Mouse (Mus musculus): ENCODE measurements at regions not wholly inside any gene's neighbourhood (a gene's known extent, or its start where the extent isn't known, plus 50 kb on each side); places are given as distances from the start of the nearest gene placed in this dataset.

- H3K27me3 ChIP-seq: no peaks in the 10 kb centered on the region
- H3K36me3 ChIP-seq: no peaks in the 10 kb centered on the region
- no peak for ATAC-seq (ENCODE audit: low FRiP score, low read depth)
- 70% methylated on average over 2 of the region's 2 CpGs for WGBS
- peaks cover 4% of the 10 kb centered on the region; the same call in 1 of the 2 replicates for H3K4me1 ChIP-seq
- no peak overlapping the region for H3K27ac ChIP-seq (replicated peaks)
- no peak overlapping the region for H3K4me2 ChIP-seq (replicated peaks)
- no peaks in the 10 kb centered on the region for H3K9me3 ChIP-seq
- H3K4me3 ChIP-seq: no peak overlapping the region
- no peak overlapping the region for H3K9ac ChIP-seq (replicated peaks)
These were observed 178.6 kb downstream of the Calcrl start for GRCm38 (mm10) chr2:84246562-84246961.

DNA sequence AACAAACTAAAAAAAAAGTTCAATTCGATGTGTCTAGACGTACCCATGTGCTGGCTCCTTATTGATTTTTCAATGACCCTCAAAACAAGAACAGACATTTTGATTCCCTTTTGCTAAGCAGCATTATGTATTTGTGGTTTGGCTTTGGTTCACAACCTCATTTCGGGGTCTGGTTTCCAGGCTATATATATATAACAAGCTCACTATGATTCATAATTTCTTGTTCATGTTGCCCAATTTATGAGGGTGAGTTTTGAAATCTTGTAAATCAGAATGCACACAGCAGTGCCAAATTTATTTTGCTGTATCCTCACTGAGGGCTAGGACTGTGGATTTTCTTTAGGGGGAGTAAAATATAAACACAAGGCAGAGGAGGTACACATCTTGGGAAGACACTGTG, 177.0 kb downstream of the Calcrl start:
- Histone ChIP-seq H3K36me3 (no peaks in the 10 kb centered on the region), H3K27ac (replicated peaks) (no peak overlapping the region), H3K9ac (replicated peaks) (no peak overlapping the region), H3K4me1 (no peaks in the 10 kb centered on the region), H3K4me3 (no peak overlapping the region), H3K9me3 (no peaks in the 10 kb centered on the region), H3K27me3 (no peaks in the 10 kb centered on the region), H3K4me2 (replicated peaks) (no peak overlapping the region)
- ATAC-seq (ENCODE audit: low FRiP score, low read depth): no peak
- 85% methylated on average over 3 of the region's 3 CpGs for WGBS

- no peak overlapping the region for H3K9ac ChIP-seq (replicated peaks)
- no peak overlapping the region for H3K4me2 ChIP-seq (replicated peaks)
- H3K4me3 ChIP-seq: no peak overlapping the region
- H3K9me3 ChIP-seq: no peaks in the 10 kb centered on the region
- ATAC-seq (ENCODE audit: low FRiP score, low read depth): no peak
- no peaks in the 10 kb centered on the region for H3K4me1 ChIP-seq
- WGBS: 72% methylated on average over 3 of the region's 3 CpGs
- no peaks in the 10 kb centered on the region for H3K36me3 ChIP-seq
- no peaks in the 10 kb centered on the region for H3K27me3 ChIP-seq
- H3K27ac ChIP-seq (replicated peaks): no peak overlapping the region
These were observed 175.3 kb downstream of the Calcrl start for GRCm38 (mm10) chr2:84249871-84250270.

GRCm38 (mm10) chr2:84252076-84252475, 173.1 kb downstream of the Calcrl start:
- no peak overlapping the region for H3K27ac ChIP-seq (replicated peaks)
- H3K4me3 ChIP-seq: no peak overlapping the region
- H3K9me3 ChIP-seq: no peaks in the 10 kb centered on the region
- no peak for ATAC-seq (ENCODE audit: low FRiP score, low read depth)
- H3K4me2 ChIP-seq (replicated peaks): no peak overlapping the region
- WGBS: 92% methylated on average over 1 of the region's 1 CpGs
- no peaks in the 10 kb centered on the region for H3K27me3 ChIP-seq
- H3K36me3 ChIP-seq: no peaks in the 10 kb centered on the region
- no peaks in the 10 kb centered on the region for H3K4me1 ChIP-seq
- H3K9ac ChIP-seq (replicated peaks): no peak overlapping the region

DNA sequence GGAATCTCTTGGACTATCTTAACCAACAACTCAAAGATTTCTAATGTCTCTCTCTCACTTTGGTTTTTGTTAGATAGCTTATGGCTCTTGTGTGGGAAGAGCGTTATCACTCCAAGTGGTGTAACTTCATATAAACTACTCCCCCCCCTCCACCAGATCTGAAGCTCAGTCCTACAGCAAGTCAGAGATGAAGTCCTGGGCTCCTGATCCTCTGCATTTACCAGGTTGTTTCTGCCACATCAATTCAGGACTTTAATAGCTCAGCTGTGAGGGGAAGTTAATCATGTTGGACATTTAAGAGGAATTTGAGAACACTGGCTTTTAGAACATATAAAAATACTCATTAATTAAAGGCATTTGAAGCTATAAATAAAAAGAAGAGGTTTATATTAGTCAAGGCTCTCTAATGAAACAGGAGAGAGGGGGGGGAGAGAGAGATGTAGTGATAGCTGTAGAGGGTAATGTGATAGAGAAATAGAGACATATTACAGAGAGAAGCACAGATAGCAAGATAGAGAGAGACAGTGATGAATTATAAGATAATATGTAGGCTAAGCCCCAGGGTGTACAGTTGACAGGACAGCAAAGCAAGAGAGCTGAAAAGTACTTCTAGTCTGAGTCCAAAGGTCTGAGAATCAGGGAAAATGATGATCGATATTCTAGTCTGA, 166.7 kb downstream of the Calcrl start:
- ATAC-seq (ENCODE audit: low FRiP score, low read depth): no peak
- no peaks in the 10 kb centered on the region for H3K9me3 ChIP-seq
- no peak overlapping the region for H3K27ac ChIP-seq (replicated peaks)
- H3K27me3 ChIP-seq: no peaks in the 10 kb centered on the region
- H3K4me1 ChIP-seq: no peaks in the 10 kb centered on the region
- H3K9ac ChIP-seq (replicated peaks): no peak overlapping the region
- H3K36me3 ChIP-seq: no peaks in the 10 kb centered on the region
- no peak overlapping the region for H3K4me2 ChIP-seq (replicated peaks)
- WGBS: 99% methylated on average over 2 of the region's 2 CpGs
- no peak overlapping the region for H3K4me3 ChIP-seq

GRCm38 (mm10) chr2:84259222-84259621, 166.0 kb downstream of the Calcrl start:
- WGBS: 86% methylated on average over 1 of the region's 1 CpGs
- H3K36me3 ChIP-seq: no peaks in the 10 kb centered on the region
- no peak for ATAC-seq (ENCODE audit: low FRiP score, low read depth)
- no peaks in the 10 kb centered on the region for H3K9me3 ChIP-seq
- H3K27ac ChIP-seq (replicated peaks): no peak overlapping the region
- H3K27me3 ChIP-seq: no peaks in the 10 kb centered on the region
- no peak overlapping the region for H3K4me3 ChIP-seq
- no peak overlapping the region for H3K4me2 ChIP-seq (replicated peaks)
- no peak overlapping the region for H3K9ac ChIP-seq (replicated peaks)
- H3K4me1 ChIP-seq: no peaks in the 10 kb centered on the region

GRCm38 (mm10) chr2:84260701-84261100, 164.5 kb downstream of the Calcrl start:
- H3K4me1 ChIP-seq: no peaks in the 10 kb centered on the region
- H3K4me3 ChIP-seq: no peak overlapping the region
- 50% methylated on average over 4 of the region's 4 CpGs for WGBS
- no peaks in the 10 kb centered on the region for H3K27me3 ChIP-seq
- no peak overlapping the region for H3K4me2 ChIP-seq (replicated peaks)
- no peak for ATAC-seq (ENCODE audit: low FRiP score, low read depth)
- no peak overlapping the region for H3K9ac ChIP-seq (replicated peaks)
- H3K36me3 ChIP-seq: no peaks in the 10 kb centered on the region
- H3K27ac ChIP-seq (replicated peaks): no peak overlapping the region
- no peaks in the 10 kb centered on the region for H3K9me3 ChIP-seq

GRCm38 (mm10) chr2:84261481-84261880, 163.7 kb downstream of the Calcrl start:
- no peak overlapping the region for H3K9ac ChIP-seq (replicated peaks)
- H3K9me3 ChIP-seq: no peaks in the 10 kb centered on the region
- no peaks in the 10 kb centered on the region for H3K36me3 ChIP-seq
- H3K27me3 ChIP-seq: no peaks in the 10 kb centered on the region
- no peak overlapping the region for H3K27ac ChIP-seq (replicated peaks)
- H3K4me2 ChIP-seq (replicated peaks): no peak overlapping the region
- no peak overlapping the region for H3K4me3 ChIP-seq
- WGBS: 91% methylated on average over 5 of the region's 5 CpGs
- ATAC-seq (ENCODE audit: low FRiP score, low read depth): no peak
- H3K4me1 ChIP-seq: no peaks in the 10 kb centered on the region

- Histone ChIP-seq H3K4me3 (no peak overlapping the region), H3K4me2 (replicated peaks) (no peak overlapping the region), H3K27ac (replicated peaks) (no peak overlapping the region), H3K27me3 (no peaks in the 10 kb centered on the region), H3K9me3 (no peaks in the 10 kb centered on the region), H3K36me3 (no peaks in the 10 kb centered on the region), H3K9ac (replicated peaks) (no peak overlapping the region), H3K4me1 (no peaks in the 10 kb centered on the region)
- no peak for ATAC-seq (ENCODE audit: low FRiP score, low read depth)
- 67% methylated on average over 2 of the region's 2 CpGs for WGBS
These were observed 160.7 kb downstream of the Calcrl start for GRCm38 (mm10) chr2:84264485-84264884.

DNA sequence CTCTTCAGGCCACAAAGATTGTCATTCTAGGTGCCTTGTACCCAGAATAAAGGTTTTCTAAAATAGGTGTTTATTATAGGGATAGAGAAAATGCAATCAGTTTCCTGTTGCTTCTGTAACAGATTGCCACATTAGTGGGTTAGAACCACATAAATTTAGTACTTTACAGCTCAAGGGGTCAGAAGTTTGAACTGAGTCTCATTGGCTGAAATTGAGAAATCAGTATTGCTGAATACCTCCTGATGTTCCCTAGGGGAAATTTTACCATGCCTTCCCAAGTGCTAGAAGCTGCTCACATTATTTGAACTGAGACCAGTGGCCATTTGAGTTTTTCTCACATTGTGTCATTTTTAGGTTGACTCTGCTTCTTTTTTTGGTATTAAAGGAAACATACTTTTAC, 160.2 kb downstream of the Calcrl start:
- Histone ChIP-seq H3K4me3 (no peak overlapping the region), H3K27ac (replicated peaks) (no peak overlapping the region), H3K36me3 (no peaks in the 10 kb centered on the region), H3K9me3 (no peaks in the 10 kb centered on the region), H3K27me3 (no peaks in the 10 kb centered on the region), H3K9ac (replicated peaks) (no peak overlapping the region), H3K4me1 (no peaks in the 10 kb centered on the region), H3K4me2 (replicated peaks) (no peak overlapping the region)
- no peak for ATAC-seq (ENCODE audit: low FRiP score, low read depth)

- 59% methylated on average over 4 of the region's 4 CpGs for WGBS
- H3K27ac ChIP-seq (replicated peaks): no peak overlapping the region
- H3K4me1 ChIP-seq: no peaks in the 10 kb centered on the region
- ATAC-seq (ENCODE audit: low FRiP score, low read depth): no peak
- H3K36me3 ChIP-seq: no peaks in the 10 kb centered on the region
- no peaks in the 10 kb centered on the region for H3K9me3 ChIP-seq
- H3K27me3 ChIP-seq: no peaks in the 10 kb centered on the region
- H3K9ac ChIP-seq (replicated peaks): no peak overlapping the region
- H3K4me3 ChIP-seq: no peak overlapping the region
- no peak overlapping the region for H3K4me2 ChIP-seq (replicated peaks)
These were observed 159.1 kb downstream of the Calcrl start for GRCm38 (mm10) chr2:84266158-84266557.

- H3K4me3 ChIP-seq: no peak overlapping the region
- H3K9me3 ChIP-seq: no peaks in the 10 kb centered on the region
- no peak overlapping the region for H3K27ac ChIP-seq (replicated peaks)
- H3K4me2 ChIP-seq (replicated peaks): no peak overlapping the region
- 67% methylated on average over 6 of the region's 6 CpGs for whole genome bisulfite sequencing
- no peaks in the 10 kb centered on the region for H3K27me3 ChIP-seq
- ATAC-seq (ENCODE audit: low FRiP score, low read depth): no peak
- H3K36me3 ChIP-seq: no peaks in the 10 kb centered on the region
- no peak overlapping the region for H3K9ac ChIP-seq (replicated peaks)
- no peaks in the 10 kb centered on the region for H3K4me1 ChIP-seq
These were observed 158.2 kb downstream of the Calcrl start for GRCm38 (mm10) chr2:84266883-84267554.
